Mouse (Mus musculus): ENCODE measurements around the gene 9130008F23Rik.

GRCm38 (mm10) chr17:40872626-40873025 lies 7.7 kb downstream of the 9130008F23Rik start:
- TF ChIP-seq GATA1 (IDR thresholded peaks at IDR 0.05; ENCODE audit: low read length) (no peak), TAL1 (IDR thresholded peaks at IDR 0.05; ENCODE audit: low read length) (no peak)

Measured in erythroblast, embryonic 14.5 days (primary cell).